Mouse (Mus musculus) hindbrain, embryonic 15.5 days (tissue): ENCODE measurements at regions not wholly inside any gene's neighbourhood (a gene's known extent, or its start where the extent isn't known, plus 50 kb on each side); places are given as distances from the start of the nearest gene placed in this dataset.

Source experiments
- ATAC-seq: fragments of 200-750 bp; cut with Nextera tagmentation; 2 replicates; pipeline ENCODE4 v1.8.0; 2017; ENCODE audit warnings: low read depth, moderate number of reproducible peaks, moderate TSS enrichment; ENCODE audit not compliant: low FRiP score
- H3K27ac ChIP-seq: fragments of 300-500 bp; sonication (generic); replicated peaks from 2 replicates; pipeline ENCODE4 v1.5.1; 2015; ENCODE audit warnings: mild to moderate bottlenecking, inconsistent platforms
- H3K27me3 ChIP-seq: fragments of 300-500 bp; sonication (generic); 2 replicates; pipeline ENCODE4 v1.6.1; 2015; ENCODE audit warnings: control low read depth, inconsistent platforms
- H3K36me3 ChIP-seq: fragments of 300-500 bp; sonication (generic); 2 replicates; pipeline ENCODE4 v1.6.1; 2015; ENCODE audit warnings: control low read depth, inconsistent platforms
- H3K4me1 ChIP-seq: fragments of 300-500 bp; sonication (generic); replicated peaks from 2 replicates; pipeline ENCODE4 v1.6.1; 2015; ENCODE audit warnings: control low read depth, inconsistent platforms
- H3K4me2 ChIP-seq: fragments of 300-500 bp; sonication (generic); 2 replicates; pipeline ENCODE4 v1.6.1; 2015; ENCODE audit warnings: moderate library complexity, mild to moderate bottlenecking, inconsistent platforms
- H3K4me3 ChIP-seq: fragments of 300-500 bp; sonication (generic); 2 replicates; pipeline ENCODE4 v1.5.1; 2015; ENCODE audit warnings: mild to moderate bottlenecking, inconsistent platforms
- H3K9ac ChIP-seq: fragments of 300-500 bp; sonication (generic); 2 replicates; pipeline ENCODE4 v1.6.1; 2015; ENCODE audit warnings: inconsistent platforms
- H3K9me3 ChIP-seq: fragments of 300-500 bp; sonication (generic); 2 replicates; pipeline ENCODE4 v1.6.1; 2016; ENCODE audit warnings: control low read depth, inconsistent platforms
- WGBS: fragments of 180-500 bp; shearing (Covaris S2); methylation state at CpG from one replicate; pipeline ENCODE4 v1.1.7; 2015; 5-methylcytosine and 5-hydroxymethylcytosine counted together

DNA sequence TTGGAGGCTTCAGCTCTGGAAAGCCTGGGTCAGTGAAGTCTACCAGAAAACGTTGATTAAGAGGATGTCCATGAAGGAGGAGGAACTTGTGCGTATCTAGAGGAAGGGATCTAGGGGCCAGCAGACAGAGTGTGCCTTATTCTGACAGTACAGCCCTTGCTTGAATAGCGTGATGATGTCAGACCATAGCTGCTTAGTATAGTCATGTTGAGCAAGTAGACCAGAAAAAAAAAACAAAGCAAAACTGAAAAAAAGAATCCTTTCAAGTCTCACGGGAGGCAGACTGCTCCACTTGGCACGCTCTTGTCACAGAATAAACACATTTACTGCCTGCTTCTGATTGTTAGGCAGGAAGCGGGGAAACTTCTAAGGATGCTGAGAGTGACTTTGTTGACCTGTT lies 290.7 kb downstream of the Rngtt start:
- H3K4me3 ChIP-seq = no peak overlapping the region
- H3K27ac ChIP-seq = no peak overlapping the region
- H3K27me3 ChIP-seq = no peaks in the 10 kb centered on the region
- H3K36me3 ChIP-seq = no peaks in the 10 kb centered on the region
- H3K4me1 ChIP-seq = 0 out of 2 replicates have a peak, but pooled peaks cover 6% of the 10 kb centered on the region
- H3K4me2 ChIP-seq = no peak overlapping the region
- 50% methylated on average over 6 of the region's 6 CpGs for WGBS
- no peak for ATAC-seq
- H3K9ac ChIP-seq = no peak overlapping the region
- no peaks in the 10 kb centered on the region for H3K9me3 ChIP-seq

DNA sequence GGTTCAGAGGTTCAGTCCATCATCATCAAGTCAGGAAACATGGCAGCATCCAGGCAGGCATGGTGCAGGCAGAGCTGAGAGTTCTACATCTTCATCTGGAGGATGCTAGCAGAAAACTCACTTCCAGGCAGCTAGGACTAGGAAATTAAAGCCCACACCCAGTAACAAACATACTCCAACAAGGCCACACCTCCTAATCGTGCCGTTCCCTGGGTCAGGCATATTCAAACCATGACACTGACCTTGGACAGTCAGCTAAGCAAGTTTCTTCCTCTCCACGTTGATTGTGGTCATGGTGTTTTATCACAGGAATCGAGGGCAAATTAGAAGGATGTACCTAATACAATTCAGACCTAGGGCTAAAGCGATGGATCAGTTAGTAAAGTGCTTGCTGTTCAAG lies 294.5 kb downstream of the Rngtt start:
- 91% methylated on average over 5 of the region's 5 CpGs for WGBS

DNA sequence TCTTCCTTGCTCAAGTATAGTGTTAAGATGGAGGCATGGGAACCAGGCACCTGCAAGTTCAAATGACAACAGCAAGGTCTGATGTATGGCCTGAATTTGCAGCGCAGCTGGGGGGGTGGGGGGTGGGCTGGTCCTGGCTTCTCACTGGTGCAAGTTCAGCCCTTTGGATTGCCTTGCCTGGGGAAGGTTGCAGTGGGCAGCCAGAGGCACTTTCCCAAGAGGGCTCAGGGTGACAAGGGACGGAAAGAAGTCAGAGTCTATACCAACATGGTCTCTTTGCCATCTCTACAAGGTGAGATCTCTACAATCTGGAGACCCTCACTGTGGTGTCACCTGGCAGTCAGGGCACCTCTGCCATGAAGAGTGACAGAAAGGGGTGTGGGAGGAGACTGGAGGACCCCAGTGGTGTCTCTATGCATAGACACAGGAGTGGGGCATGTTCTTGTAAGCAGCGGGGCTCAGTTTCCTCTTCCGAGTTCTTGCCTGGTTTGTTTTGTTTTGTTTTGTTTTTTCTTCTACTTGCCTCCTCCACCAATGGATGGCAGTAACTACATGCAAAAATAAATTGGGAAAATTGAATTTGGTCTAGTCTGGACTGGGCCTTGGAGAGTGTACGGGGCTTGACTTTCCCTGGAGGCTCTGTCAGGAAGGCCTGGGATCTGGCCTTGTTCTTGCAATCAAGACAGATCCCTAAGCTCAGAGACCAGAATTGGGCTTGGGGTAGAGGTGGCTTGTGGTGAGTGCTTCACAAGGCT lies 284.4 kb upstream of the Cnr1 start:
- Histone ChIP-seq H3K27ac (no peak overlapping the region), H3K4me2 (no peak overlapping the region), H3K9me3 (no peaks in the 10 kb centered on the region), H3K4me1 (peaks cover 15% of the 10 kb centered on the region; the same call in 1 of the 2 replicates), H3K9ac (no peak overlapping the region), H3K27me3 (no peaks in the 10 kb centered on the region), H3K4me3 (no peak overlapping the region), H3K36me3 (no peaks in the 10 kb centered on the region)
- 83% methylated on average over 5 of the region's 5 CpGs for WGBS
- no peak for ATAC-seq

More for the DNA sequence above, 294.5 kb downstream of the Rngtt start:
- no peak overlapping the region for H3K4me3 ChIP-seq
- H3K27me3 ChIP-seq = no peaks in the 10 kb centered on the region
- 0 out of 2 replicates have a peak, but pooled peaks cover 6% of the 10 kb centered on the region for H3K4me1 ChIP-seq
- no peak for ATAC-seq
- H3K27ac ChIP-seq = no peak overlapping the region
- no peak overlapping the region for H3K4me2 ChIP-seq
- H3K9me3 ChIP-seq = no peaks in the 10 kb centered on the region
- H3K9ac ChIP-seq = no peak overlapping the region
- H3K36me3 ChIP-seq = no peaks in the 10 kb centered on the region

DNA sequence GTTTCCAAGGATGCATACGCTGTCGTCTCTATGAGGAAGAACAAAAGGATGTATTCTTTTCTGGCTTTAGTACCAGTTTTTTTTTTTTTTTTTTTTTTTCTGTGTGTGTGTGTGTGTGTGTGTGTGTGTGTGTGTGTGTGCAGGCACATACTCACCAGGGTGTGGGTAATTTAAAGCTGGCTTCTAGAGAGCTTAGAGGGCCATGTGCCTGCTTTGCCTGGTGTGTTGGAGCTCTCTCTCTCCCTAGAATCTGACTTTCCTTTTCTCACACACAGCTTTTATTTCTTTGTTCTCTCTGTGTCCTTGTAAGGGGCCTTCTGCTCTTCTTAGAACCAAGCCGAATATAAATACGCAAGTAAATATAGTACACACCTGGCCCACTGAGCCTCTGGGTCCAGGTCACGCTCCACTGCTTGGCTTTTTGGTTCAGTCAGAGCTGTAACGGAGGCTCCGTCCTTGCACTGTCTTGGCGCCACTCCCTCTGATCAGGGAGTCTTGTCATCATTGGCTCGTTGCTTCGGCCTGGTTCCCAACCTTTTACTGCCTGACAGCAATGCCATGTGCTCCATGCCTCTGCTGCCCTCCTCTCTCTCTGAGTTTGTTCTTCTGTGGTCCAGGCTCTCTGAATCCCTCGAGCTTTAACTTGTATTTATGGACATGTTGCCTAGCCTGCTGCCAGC lies 283.7 kb upstream of the Cnr1 start:
- no peaks in the 10 kb centered on the region for H3K9me3 ChIP-seq
- H3K27ac ChIP-seq = no peak overlapping the region
- peaks cover 15% of the 10 kb centered on the region; the same call in 1 of the 2 replicates for H3K4me1 ChIP-seq
- no peak overlapping the region for H3K4me3 ChIP-seq
- no peak overlapping the region for H3K9ac ChIP-seq
- H3K27me3 ChIP-seq = no peaks in the 10 kb centered on the region
- peak; percentile 58; the same call in 1 of the 2 replicates for ATAC-seq
- H3K36me3 ChIP-seq = no peaks in the 10 kb centered on the region
- WGBS = 65% methylated on average over 11 of the region's 11 CpGs
- H3K4me2 ChIP-seq = no peak overlapping the region

DNA sequence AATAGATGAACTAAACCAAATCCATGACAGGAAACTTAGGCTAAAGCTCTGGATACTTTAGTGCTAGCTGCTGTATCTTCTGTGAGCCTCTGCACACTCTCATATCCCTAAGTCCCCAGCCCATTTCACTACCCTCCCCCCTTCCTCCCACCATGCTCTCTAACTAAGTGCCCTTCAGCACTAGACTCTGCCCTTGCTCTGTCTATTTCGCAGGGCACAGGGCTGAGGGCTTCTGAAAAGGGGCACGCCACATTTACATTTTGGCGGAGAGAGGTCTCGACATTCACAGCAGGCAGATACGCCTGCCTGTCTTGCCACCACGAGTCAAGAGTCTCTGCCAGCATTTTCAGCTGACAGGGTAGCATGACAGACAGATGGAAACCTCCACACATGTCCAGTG lies 282.5 kb upstream of the Cnr1 start:
- Histone ChIP-seq H3K9ac (no peak overlapping the region), H3K27ac (peak overlapping the region; percentile 11; the same call in 1 of the 2 replicates), H3K36me3 (no peaks in the 10 kb centered on the region), H3K4me1 (peaks cover 15% of the 10 kb centered on the region; the same call in 1 of the 2 replicates), H3K9me3 (no peaks in the 10 kb centered on the region), H3K4me2 (no peak overlapping the region), H3K27me3 (no peaks in the 10 kb centered on the region), H3K4me3 (no peak overlapping the region)
- 42% methylated on average over 6 of the region's 6 CpGs for WGBS
- peak; percentile 57 for ATAC-seq

DNA sequence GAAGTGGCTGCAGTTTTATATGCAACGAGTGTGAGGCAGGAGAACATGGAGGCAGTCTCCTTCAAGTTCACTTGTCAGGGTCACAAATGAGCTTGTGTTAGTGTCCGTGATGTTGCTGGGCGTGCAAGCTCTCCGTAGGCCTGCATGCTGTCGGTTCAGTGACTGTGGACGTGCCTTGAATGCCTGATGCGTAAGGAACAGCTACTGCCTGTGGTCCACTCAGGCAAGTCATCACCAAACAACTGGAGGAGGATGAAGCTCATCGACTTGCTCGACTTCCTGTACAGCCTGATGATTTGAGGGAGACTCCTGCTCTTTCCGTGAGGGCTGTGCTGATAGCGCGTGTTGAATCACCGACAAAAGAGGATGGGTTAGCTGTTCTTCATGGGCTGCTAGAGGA lies 281.9 kb upstream of the Cnr1 start:
- Histone ChIP-seq H3K27ac (0 out of 2 replicates have a peak overlapping the region, but pooled peaks have one; percentile 11), H3K4me3 (no peak overlapping the region), H3K9me3 (no peaks in the 10 kb centered on the region), H3K27me3 (no peaks in the 10 kb centered on the region), H3K4me2 (no peak overlapping the region), H3K4me1 (peaks cover 15% of the 10 kb centered on the region; the same call in 1 of the 2 replicates), H3K36me3 (no peaks in the 10 kb centered on the region), H3K9ac (no peak overlapping the region)
- peak; percentile 55 for ATAC-seq
- WGBS = 70% methylated on average over 13 of the region's 13 CpGs

DNA sequence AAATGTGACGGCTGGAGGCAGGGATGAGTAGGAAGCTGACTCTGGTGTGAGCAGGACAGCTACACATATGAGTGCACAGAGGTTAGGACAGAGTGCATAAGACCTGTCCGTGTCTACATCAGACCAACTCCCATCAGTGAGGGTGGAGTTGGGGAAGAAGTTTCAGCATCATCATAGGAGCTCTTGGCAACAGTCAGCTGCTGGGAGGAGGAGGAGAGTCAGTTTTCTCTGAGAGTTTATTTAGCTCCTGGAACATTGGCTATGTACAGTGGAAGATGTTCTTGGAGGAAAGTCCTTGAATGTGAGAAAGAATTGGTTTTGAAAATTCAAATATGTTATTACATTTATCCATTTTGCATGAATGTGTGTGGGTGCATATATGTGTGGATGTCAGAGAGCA lies 279.2 kb upstream of the Cnr1 start:
- Histone ChIP-seq H3K4me3 (no peak overlapping the region), H3K4me2 (no peak overlapping the region), H3K27me3 (no peaks in the 10 kb centered on the region), H3K36me3 (no peaks in the 10 kb centered on the region), H3K4me1 (peaks cover 15% of the 10 kb centered on the region; the same call in 1 of the 2 replicates), H3K27ac (no peak overlapping the region), H3K9me3 (no peaks in the 10 kb centered on the region), H3K9ac (no peak overlapping the region)
- ATAC-seq = no peak
- 82% methylated on average over 2 of the region's 2 CpGs for WGBS

DNA sequence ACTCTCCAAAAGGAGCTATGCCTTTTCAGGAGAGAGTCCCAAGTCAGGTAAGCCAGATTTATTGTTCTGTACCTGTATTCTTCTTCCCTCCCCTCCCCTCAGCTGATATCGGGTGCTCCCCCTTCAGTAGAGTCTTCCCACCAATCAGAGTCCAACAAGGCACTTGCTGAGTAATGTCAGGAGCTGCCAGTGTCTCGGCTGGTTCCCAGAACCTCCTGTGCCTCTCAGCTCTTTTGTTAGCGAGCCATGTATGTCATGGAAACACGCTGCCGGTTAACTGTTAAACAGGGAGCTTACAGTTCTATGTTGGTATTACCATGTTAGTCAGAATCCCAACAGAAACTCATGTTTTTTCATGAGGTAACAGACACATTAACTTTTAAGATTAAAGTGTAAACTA lies 273.1 kb upstream of the Cnr1 start:
- Histone ChIP-seq H3K36me3 (no peaks in the 10 kb centered on the region), H3K4me1 (no peaks in the 10 kb centered on the region), H3K9ac (no peak overlapping the region), H3K4me2 (no peak overlapping the region), H3K4me3 (no peak overlapping the region), H3K9me3 (no peaks in the 10 kb centered on the region), H3K27ac (no peak overlapping the region), H3K27me3 (no peaks in the 10 kb centered on the region)
- no peak for ATAC-seq
- WGBS = 78% methylated on average over 5 of the region's 5 CpGs

DNA sequence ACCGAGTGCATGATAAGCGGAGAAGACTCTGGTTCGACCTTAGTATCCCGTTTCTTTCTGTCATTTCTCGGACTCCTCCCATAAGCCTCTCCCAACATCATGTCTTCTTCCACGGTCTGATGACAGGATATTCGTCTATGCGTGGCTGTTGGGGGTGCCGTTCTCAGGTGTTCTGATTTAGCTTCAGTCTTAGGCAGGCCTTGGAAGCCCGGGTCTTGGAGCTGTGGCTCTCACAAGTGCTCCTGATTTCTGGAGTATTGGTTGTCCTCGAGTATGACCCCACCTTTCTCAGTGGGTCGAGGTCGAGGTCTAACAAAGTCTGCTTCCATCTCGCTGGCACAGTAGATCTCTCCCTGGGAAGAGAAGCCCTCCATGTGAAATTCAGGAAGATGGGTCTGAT lies 264.6 kb upstream of the Cnr1 start:
- 95% methylated on average over 14 of the region's 14 CpGs for WGBS
- H3K27ac ChIP-seq = no peak overlapping the region
- no peaks in the 10 kb centered on the region for H3K9me3 ChIP-seq
- H3K4me1 ChIP-seq = peaks cover 18% of the 10 kb centered on the region
- no peaks in the 10 kb centered on the region for H3K27me3 ChIP-seq
- H3K4me3 ChIP-seq = no peak overlapping the region
- H3K4me2 ChIP-seq = no peak overlapping the region
- no peaks in the 10 kb centered on the region for H3K36me3 ChIP-seq
- H3K9ac ChIP-seq = no peak overlapping the region
- no peak for ATAC-seq

DNA sequence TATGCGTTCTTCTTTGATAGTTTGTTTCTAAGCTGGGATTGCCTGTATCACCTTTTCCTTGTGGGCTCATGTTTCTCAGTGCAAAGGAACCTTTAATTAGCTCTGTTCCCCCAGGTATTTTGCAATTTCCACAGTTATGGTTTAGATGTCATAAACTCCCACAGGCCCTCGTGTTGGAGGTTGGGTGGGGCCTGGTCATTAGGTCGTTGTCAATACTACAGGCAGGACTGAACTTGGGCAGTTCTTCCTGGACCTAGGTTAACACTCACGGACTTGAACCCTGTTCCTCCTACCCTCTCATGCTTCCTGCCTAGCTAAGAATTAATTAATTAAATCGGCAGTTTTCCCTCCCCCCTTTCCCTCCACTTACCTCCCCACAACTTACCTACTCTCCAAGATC lies 263.8 kb upstream of the Cnr1 start:
- H3K4me2 ChIP-seq = no peak overlapping the region
- no peak for ATAC-seq
- 92% methylated on average over 5 of the region's 5 CpGs for WGBS
- H3K9me3 ChIP-seq = no peaks in the 10 kb centered on the region
- H3K27me3 ChIP-seq = no peaks in the 10 kb centered on the region
- peaks cover 18% of the 10 kb centered on the region for H3K4me1 ChIP-seq
- H3K9ac ChIP-seq = no peak overlapping the region
- no peak overlapping the region for H3K4me3 ChIP-seq
- H3K36me3 ChIP-seq = no peaks in the 10 kb centered on the region
- H3K27ac ChIP-seq = no peak overlapping the region

DNA sequence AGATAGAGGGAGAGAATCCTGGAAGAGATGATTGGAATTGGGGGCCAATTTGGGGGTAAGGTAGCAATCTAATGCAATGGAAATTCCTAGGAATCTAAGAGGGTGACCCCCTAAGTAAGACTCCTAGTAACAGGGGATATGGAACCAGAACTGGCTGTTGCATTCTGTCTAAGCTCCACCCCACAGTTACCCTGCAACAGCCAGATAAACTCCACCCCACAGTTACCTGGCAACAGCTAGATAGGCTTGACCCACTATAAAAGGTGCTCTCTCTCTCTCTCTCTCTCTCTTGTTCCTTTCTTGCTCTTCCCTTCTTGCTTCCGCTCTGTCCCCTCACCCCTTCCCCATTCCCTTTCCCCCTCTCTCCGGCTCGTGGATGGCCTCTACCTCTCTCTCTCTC lies 262.5 kb upstream of the Cnr1 start:
- H3K27ac ChIP-seq = no peak overlapping the region
- no peaks in the 10 kb centered on the region for H3K27me3 ChIP-seq
- no peak for ATAC-seq
- H3K4me1 ChIP-seq = peaks cover 18% of the 10 kb centered on the region
- H3K9me3 ChIP-seq = no peaks in the 10 kb centered on the region
- H3K4me2 ChIP-seq = no peak overlapping the region
- no peak overlapping the region for H3K9ac ChIP-seq
- H3K4me3 ChIP-seq = no peak overlapping the region
- no peaks in the 10 kb centered on the region for H3K36me3 ChIP-seq
- 79% methylated on average over 3 of the region's 3 CpGs for WGBS

DNA sequence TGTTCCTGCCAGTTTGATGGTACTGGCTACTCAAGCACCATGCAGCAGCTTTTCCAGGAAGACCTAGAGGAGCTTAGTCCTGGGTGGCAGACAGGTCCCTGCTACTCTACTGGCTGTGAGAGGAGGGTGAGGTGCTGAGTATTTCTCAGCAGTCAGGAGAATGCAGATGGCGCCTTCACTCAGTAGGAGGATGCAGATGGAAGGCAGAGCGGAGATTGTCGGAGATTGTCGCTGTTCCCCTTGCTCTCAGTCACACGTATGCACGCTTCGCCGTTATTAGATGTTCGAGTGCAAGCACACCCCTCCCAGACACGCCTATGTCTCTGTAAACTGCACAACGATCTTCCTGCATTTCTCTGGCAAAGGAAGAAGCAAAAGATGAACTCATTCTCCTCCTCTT lies 261.4 kb upstream of the Cnr1 start:
- no peaks in the 10 kb centered on the region for H3K27me3 ChIP-seq
- peaks cover 18% of the 10 kb centered on the region for H3K4me1 ChIP-seq
- no peak overlapping the region for H3K4me3 ChIP-seq
- no peaks in the 10 kb centered on the region for H3K36me3 ChIP-seq
- H3K4me2 ChIP-seq = no peak overlapping the region
- no peaks in the 10 kb centered on the region for H3K9me3 ChIP-seq
- H3K27ac ChIP-seq = no peak overlapping the region
- no peak for ATAC-seq
- 71% methylated on average over 11 of the region's 11 CpGs for WGBS
- H3K9ac ChIP-seq = no peak overlapping the region
